Mouse (Mus musculus) forebrain, embryonic 14.5 days (tissue): ENCODE data around the gene Senp2. TPM values are rescaled to one million over a fixed set of nuclear protein-coding genes. Genes with fewer than 3 reads are reported as not detected.
A peak's percentile ranks its signal among the peaks of the same experiment; 100 is the strongest.
"Not testable (repeated sequence)": the region's sequence is repeated elsewhere in the genome, so short reads cannot be mapped to it uniquely, and the experiment has no call there.

Source experiments
- ATAC-seq: fragments of 200-750 bp; cut with Nextera tagmentation; 2 replicates; pipeline ENCODE4 v1.8.0; 2017; ENCODE audit warnings: mild to moderate bottlenecking, moderate library complexity
- DNase-seq: peaks from one replicate; pipeline ENCODE4 v3.0.0-alpha.2; 2015; ENCODE audit warnings: low spot score
- H3K27ac ChIP-seq: fragments of 300-500 bp; sonication (generic); 2 replicates; pipeline ENCODE4 v1.5.1; 2014; ENCODE audit warnings: low read depth, mild to moderate bottlenecking, control low read depth, low read length, moderate library complexity
- H3K27me3 ChIP-seq: fragments of 300-500 bp; sonication (generic); replicated peaks from 2 replicates; pipeline ENCODE4 v1.6.1; 2014; ENCODE audit warnings: low read length, control low read depth, mixed read lengths; ENCODE audit not compliant: control insufficient read depth, insufficient read depth
- H3K36me3 ChIP-seq: fragments of 300-500 bp; sonication (generic); 2 replicates; pipeline ENCODE4 v1.6.1; 2014; ENCODE audit warnings: low read length, control low read depth; ENCODE audit not compliant: control insufficient read depth, insufficient read depth
- H3K4me1 ChIP-seq: fragments of 300-500 bp; sonication (generic); 2 replicates; pipeline ENCODE4 v1.6.1; 2014; ENCODE audit warnings: antibody characterized with exemption, low read length, control low read depth; ENCODE audit not compliant: control insufficient read depth, insufficient read depth
- H3K4me2 ChIP-seq: fragments of 300-500 bp; sonication (generic); 2 replicates; pipeline ENCODE4 v1.6.1; 2014; ENCODE audit warnings: mild to moderate bottlenecking, control low read depth, low read length
- H3K4me3 ChIP-seq: fragments of 300-500 bp; sonication (generic); 2 replicates; pipeline ENCODE4 v1.5.1; 2014; ENCODE audit warnings: low read depth, low read length, control low read depth
- H3K9ac ChIP-seq: fragments of 300-500 bp; sonication (generic); 2 replicates; pipeline ENCODE4 v1.6.1; 2014; ENCODE audit warnings: mild to moderate bottlenecking, low read length, control low read depth, moderate library complexity
- H3K9me3 ChIP-seq: fragments of 300-500 bp; sonication (generic); replicated peaks from 2 replicates; pipeline ENCODE4 v1.6.1; 2016; ENCODE audit warnings: low read length, control low read depth, mixed read lengths; ENCODE audit not compliant: control insufficient read depth
- WGBS: fragments of 180-500 bp; shearing (Covaris S2); extraction: QIAGEN DNeasy Blood & Tissue Kit; methylation state at CpG from one replicate; pipeline ENCODE4 v1.1.7; 2014; 5-methylcytosine and 5-hydroxymethylcytosine counted together
- polyA plus RNA-seq: library from polyadenylated mRNA; unstranded; fragments of >200 nt; fragmentation: Nextera tagmentation; extraction: Ambion mirVana; gene quantifications from 2 replicates; pipeline ENCODE4 v1.2.1, GENCODE M21; 2014

Gene Senp2
- polyA plus RNA-seq, 1 experiment from 2014 or later, result 44.4 TPM

DNA sequence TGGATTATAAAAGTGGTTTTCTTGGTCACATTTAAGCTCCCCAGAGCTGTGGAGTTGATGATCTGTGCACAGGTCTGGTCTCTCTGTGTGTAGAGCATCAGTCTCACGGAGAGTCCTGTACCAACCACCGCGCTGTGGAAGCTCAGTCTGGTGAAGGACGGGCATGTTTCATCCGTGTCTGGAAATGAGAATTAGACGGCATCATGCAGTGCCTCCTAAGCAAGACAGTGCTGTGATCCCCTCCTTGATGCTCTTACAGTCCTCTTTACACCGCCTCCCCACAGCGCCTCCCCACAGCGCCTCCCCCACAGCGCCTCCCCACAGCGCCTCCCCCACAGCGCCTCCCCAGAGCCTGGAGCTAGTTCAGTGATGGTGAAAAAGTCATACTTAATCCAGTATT is 25.2 kb upstream of the Senp2 start:
- Histone ChIP-seq H3K9ac (no peak overlapping the region), H3K4me3 (no peak overlapping the region), H3K36me3 (no peaks in the 10 kb centered on the region), H3K4me2 (no peak overlapping the region), H3K9me3 (no peaks in the 10 kb centered on the region), H3K27me3 (no peaks in the 10 kb centered on the region), H3K4me1 (no peaks in the 10 kb centered on the region), H3K27ac (no peak overlapping the region)
- ATAC-seq (no peak), DNase-seq (no peak)
- 90% methylated on average over 12 of the region's 12 CpGs for WGBS

DNA sequence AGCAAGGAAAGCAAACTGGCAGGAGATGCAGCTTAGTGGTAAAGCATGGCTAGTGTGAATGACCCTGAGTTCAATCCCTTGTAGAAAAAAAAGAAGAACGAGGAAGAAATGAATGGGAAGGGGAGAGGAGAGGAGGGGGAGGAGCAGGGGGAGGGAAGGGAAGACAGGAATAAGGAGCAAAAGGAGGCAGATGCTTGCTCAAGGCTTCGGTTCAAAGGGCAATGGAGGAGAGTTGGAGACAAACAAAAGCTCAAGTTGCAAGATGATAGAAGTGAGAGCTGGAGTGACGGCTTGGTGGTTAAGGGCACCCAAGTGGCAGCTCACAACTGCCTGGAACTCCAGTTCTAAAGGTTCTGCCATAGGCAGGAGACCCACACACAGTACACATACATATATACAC is 23.1 kb upstream of the Senp2 start:
- no peaks in the 10 kb centered on the region for H3K9me3 ChIP-seq
- no peaks in the 10 kb centered on the region for H3K4me1 ChIP-seq
- whole genome bisulfite sequencing, result 65% methylated on average over 3 of the region's 3 CpGs
- H3K4me2 ChIP-seq, result no peak overlapping the region
- no peak overlapping the region for H3K4me3 ChIP-seq
- ATAC-seq (no peak), DNase-seq (no peak)
- H3K9ac ChIP-seq, result no peak overlapping the region
- no peaks in the 10 kb centered on the region for H3K36me3 ChIP-seq
- H3K27me3 ChIP-seq, result no peaks in the 10 kb centered on the region
- no peak overlapping the region for H3K27ac ChIP-seq

DNA sequence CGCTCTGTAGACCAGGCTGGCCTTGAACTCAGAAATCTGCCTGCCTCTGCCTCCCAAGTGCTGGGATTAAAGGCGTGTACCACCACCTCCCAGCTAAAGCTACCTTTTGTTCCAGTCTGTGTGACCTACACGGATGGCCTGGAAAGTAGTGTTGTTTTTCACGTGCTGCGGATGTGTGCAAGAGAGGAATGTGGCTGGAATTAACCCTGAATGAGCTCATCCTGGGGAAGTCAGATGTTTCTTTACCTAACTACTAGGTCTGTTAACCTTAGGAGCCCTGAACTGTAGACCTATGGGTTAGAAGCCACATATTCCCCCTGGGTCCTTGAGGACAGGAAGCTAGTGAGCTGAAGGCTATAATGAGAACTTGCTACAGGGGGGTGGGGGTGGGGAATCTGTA is 21.3 kb upstream of the Senp2 start:
- Histone ChIP-seq H3K27me3 (no peaks in the 10 kb centered on the region), H3K4me1 (no peaks in the 10 kb centered on the region), H3K27ac (no peak overlapping the region), H3K4me3 (no peak overlapping the region), H3K9me3 (no peaks in the 10 kb centered on the region), H3K9ac (no peak overlapping the region), H3K36me3 (no peaks in the 10 kb centered on the region), H3K4me2 (no peak overlapping the region)
- ATAC-seq (no peak), DNase-seq (no peak)
- 74% methylated on average over 5 of the region's 5 CpGs for WGBS

DNA sequence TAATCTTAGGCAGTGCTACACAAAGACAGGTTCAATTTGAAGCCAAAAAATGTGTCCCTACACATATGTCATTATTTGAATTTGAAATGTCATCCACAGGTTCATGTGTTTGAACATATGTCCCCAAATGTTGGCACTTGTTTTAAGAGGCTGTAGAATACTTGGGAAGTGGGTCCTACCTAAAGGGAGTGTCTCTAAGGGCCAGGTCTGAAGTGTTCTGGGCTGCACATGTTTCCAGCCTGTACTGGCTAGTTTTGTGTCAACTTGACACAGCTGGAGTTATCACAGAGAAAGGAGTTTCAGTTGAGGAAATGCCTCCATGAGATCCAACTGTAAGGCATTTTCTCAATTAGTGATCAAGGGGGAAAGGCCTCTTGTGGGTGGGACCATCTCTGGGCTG is 18.4 kb upstream of the Senp2 start:
- H3K4me1 ChIP-seq, H3K27ac ChIP-seq, ATAC-seq, H3K9me3 ChIP-seq, H3K4me3 ChIP-seq, H3K4me2 ChIP-seq, DNase-seq, H3K36me3 ChIP-seq, H3K27me3 ChIP-seq, H3K9ac ChIP-seq: not testable (repeated sequence)

DNA sequence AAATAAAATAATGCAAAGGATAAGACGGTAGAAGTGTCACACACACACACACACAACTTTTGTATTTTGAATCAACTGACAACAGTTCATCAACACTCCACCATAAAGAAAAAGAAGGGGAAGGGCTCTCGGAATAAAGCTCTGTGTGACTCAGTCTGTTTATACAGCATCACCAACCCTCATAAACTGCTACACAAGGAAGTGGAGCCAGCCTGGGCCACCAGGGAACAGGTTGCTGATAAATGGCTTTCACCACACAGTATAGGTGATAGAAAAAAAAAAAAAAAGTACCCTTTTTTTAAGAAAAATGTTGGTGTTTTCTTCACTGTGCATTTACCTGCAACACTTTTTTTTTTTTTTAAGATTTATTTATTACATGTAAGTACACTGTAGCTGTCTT is 17.5 kb upstream of the Senp2 start:
- H3K27me3 ChIP-seq, result no peaks in the 10 kb centered on the region
- DNase-seq (no peak), ATAC-seq (no peak)
- H3K27ac ChIP-seq, result no peak overlapping the region
- 91% methylated on average over 2 of the region's 2 CpGs for WGBS
- H3K36me3 ChIP-seq, result no peaks in the 10 kb centered on the region
- peaks cover 3% of the 10 kb centered on the region; the same call in 1 of the 2 replicates for H3K4me1 ChIP-seq
- no peak overlapping the region for H3K9ac ChIP-seq
- H3K9me3 ChIP-seq, result no peaks in the 10 kb centered on the region
- H3K4me3 ChIP-seq, result no peak overlapping the region
- no peak overlapping the region for H3K4me2 ChIP-seq

DNA sequence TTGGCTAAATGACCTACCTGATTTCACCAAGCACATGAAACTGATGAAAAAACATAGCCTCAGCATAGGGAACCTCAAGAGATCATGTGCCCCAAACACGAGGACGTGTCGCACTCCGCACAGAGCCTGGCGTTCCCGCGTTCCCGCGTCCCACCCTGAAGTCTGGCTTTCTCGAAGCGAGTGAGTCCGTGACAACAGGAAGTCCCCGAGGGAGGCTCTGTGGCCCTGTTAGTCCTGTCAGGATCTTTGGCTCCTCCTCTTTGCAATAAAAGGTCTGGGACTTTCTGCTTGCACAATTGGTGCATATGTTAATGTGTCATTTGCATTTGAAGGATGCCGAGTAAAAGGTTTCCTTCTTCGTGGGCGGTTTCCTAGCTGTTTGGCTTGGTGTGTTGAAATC is 14.0 kb upstream of the Senp2 start, which contains the start of gene Liph:
Gene Liph, minus strand, starts transcription at position 360 of the 400 bp plus-strand sequence.
- ATAC-seq (peak; percentile 60), DNase-seq (peak; percentile 55)
- H3K4me1 ChIP-seq, result peaks cover 3% of the 10 kb centered on the region; the same call in 1 of the 2 replicates
- peak within 1 kb of the TSS; percentile 47 for H3K9ac ChIP-seq
- H3K4me2 ChIP-seq, result peak within 1 kb of the TSS; percentile 57
- WGBS, result 5% methylated on average over 16 of the region's 16 CpGs
- no peaks in the 10 kb centered on the region for H3K9me3 ChIP-seq
- peak within 1 kb of the TSS; percentile 13 for H3K4me3 ChIP-seq
- no peaks in the 10 kb centered on the region for H3K36me3 ChIP-seq
- H3K27ac ChIP-seq, result no peak within 1 kb of the TSS
- no peaks in the 10 kb centered on the region for H3K27me3 ChIP-seq

DNA sequence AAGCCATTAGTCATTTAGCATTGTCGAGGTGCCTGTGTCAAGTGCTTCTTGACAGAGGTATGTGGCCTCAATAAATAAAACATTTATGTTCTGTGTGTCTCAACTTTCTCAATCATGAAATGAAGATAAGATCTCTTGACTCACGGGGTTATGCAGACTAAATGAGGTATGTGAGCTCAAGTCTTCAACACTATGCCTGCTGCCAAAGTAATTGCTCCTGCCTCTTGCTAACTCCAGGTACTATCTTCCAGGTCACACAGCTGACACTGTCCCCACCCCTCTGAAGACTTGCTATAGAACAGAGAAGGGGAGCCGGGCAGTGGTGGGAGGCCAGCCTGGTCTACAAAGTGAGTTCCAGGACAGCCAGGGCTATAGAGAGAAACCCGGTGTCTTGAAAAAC is 12.9 kb upstream of the Senp2 start:
- 68% methylated on average over 4 of the region's 4 CpGs for WGBS
- no peak overlapping the region for H3K4me2 ChIP-seq
- H3K36me3 ChIP-seq, result no peaks in the 10 kb centered on the region
- ATAC-seq, result no peak
- H3K27me3 ChIP-seq, result no peaks in the 10 kb centered on the region
- no peak for DNase-seq
- H3K27ac ChIP-seq, result no peak overlapping the region
- H3K9me3 ChIP-seq, result no peaks in the 10 kb centered on the region
- H3K4me3 ChIP-seq, result no peak overlapping the region
- no peak overlapping the region for H3K9ac ChIP-seq
- H3K4me1 ChIP-seq, result peaks cover 3% of the 10 kb centered on the region; the same call in 1 of the 2 replicates

DNA sequence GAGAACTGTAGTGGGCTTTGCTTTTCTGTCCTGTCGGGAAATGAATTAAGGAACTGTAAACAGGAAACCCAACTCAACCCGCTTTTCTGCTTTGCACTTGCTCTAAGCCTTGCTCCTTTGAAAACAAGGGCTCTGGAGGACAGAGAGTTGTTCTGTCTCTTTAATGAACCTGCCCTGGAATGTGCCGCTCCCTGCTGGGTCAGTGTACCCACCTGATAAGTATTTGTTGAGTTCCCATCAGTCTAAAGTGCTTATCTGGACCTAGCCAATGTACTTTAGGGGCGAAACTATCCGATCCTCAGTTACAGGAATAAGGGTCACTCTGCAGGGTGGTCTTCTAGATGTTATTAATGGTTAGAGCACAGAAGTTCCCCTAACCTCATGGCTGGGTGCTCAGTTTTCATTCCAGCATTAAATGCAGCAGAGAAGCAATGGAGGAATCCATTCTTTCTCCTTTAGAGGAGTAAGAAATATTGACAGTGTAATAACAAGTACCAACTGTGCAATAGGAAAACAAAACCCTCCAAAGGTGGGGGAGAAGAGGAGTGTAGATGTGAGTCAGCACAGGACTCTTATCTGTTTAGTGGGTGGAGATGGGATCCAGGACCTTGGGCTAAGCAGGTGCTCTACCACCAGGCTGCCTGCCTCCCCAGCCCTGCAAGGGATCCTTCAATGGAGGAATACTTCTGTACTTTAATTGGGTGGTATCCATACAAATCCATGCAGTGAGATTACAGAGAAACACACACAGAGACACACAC is 12.2 kb upstream of the Senp2 start:
- WGBS, result 63% methylated on average over 5 of the region's 5 CpGs
- H3K4me3 ChIP-seq, result no peak overlapping the region
- ATAC-seq, result no peak

DNA sequence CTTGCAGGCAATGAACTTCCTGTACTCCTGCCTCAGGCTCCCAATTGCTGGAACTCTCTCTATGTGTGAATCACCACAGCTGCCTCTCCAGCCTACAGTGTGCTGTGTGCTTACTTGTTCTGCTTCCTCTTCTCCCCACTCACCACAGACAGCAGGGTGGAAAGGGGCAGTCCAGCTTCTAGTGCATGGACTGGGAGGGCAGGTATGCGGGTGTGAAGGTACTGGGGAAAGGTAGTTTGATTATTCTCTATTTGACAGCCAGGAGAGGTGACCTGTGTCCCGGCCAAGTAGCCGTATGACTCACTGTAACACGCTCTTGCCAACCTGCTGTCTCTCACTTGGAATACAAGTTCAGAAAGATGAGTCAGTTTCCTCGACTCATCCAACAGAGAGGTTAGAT is 11.2 kb upstream of the Senp2 start:
- no peaks in the 10 kb centered on the region for H3K36me3 ChIP-seq
- H3K4me2 ChIP-seq, result no peak overlapping the region
- H3K4me1 ChIP-seq, result peaks cover 3% of the 10 kb centered on the region; the same call in 1 of the 2 replicates
- no peak overlapping the region for H3K9ac ChIP-seq
- WGBS, result 77% methylated on average over 5 of the region's 5 CpGs
- no peak overlapping the region for H3K4me3 ChIP-seq
- no peak overlapping the region for H3K27ac ChIP-seq
- DNase-seq (no peak), ATAC-seq (no peak)
- H3K9me3 ChIP-seq, result no peaks in the 10 kb centered on the region
- H3K27me3 ChIP-seq, result no peaks in the 10 kb centered on the region

More for the DNA sequence above, 12.2 kb upstream of the Senp2 start:
- no peak for DNase-seq
- Histone ChIP-seq H3K27ac (no peak overlapping the region), H3K36me3 (no peaks in the 10 kb centered on the region), H3K4me2 (no peak overlapping the region), H3K9ac (no peak overlapping the region), H3K9me3 (no peaks in the 10 kb centered on the region), H3K27me3 (no peaks in the 10 kb centered on the region), H3K4me1 (peaks cover 3% of the 10 kb centered on the region; the same call in 1 of the 2 replicates)
